Mouse (Mus musculus) testis, adult 2 months (tissue): ENCODE measurements around the gene Ppard. TPM values are rescaled to one million over a fixed set of nuclear protein-coding genes. Genes with fewer than 3 reads are reported as not detected.
"Not testable (repeated sequence)": the region's sequence is repeated elsewhere in the genome, so short reads cannot be mapped to it uniquely, and the experiment has no call there.

Experiments
- H3K27ac ChIP-seq: fragments of 200-500 bp; 2 replicates; pipeline ENCODE4 v1.5.1; 2012; ENCODE audit warnings: low read depth, low read length; ENCODE audit not compliant: control insufficient read depth, insufficient read depth
- H3K27me3 ChIP-seq: fragments of 200-500 bp; 2 replicates; pipeline ENCODE4 v1.6.1; 2012; ENCODE audit warnings: mild to moderate bottlenecking, low read length, moderate library complexity; ENCODE audit not compliant: control insufficient read depth, insufficient read depth
- H3K36me3 ChIP-seq: fragments of 200-500 bp; 2 replicates; pipeline ENCODE4 v1.6.1; 2012; ENCODE audit warnings: mild to moderate bottlenecking, low read length; ENCODE audit not compliant: control insufficient read depth, insufficient read depth
- H3K4me1 ChIP-seq: fragments of 200-500 bp; 2 replicates; pipeline ENCODE4 v1.6.1; 2012; ENCODE audit warnings: low read length; ENCODE audit not compliant: control insufficient read depth, insufficient read depth
- H3K4me3 ChIP-seq: fragments of 200-500 bp; 2 replicates; pipeline ENCODE4 v1.5.1; 2012; ENCODE audit warnings: low read depth, mild to moderate bottlenecking, low read length, moderate library complexity, mixed read lengths; ENCODE audit not compliant: control insufficient read depth
- CTCF ChIP-seq: fragments of 200-500 bp; IDR thresholded peaks from 2 replicates; pipeline ENCODE4 v1.5.1; 2012; ENCODE audit warnings: low read depth, mild to moderate bottlenecking, inconsistent platforms, low read length, moderate library complexity; ENCODE audit not compliant: control insufficient read depth, insufficient read depth, insufficient replicate concordance
- POLR2A ChIP-seq: fragments of 200-500 bp; IDR thresholded peaks from 2 replicates; pipeline ENCODE4 v1.6.1; 2012; ENCODE audit warnings: low read depth, mild to moderate bottlenecking, inconsistent platforms, low read length, moderate library complexity; ENCODE audit not compliant: control insufficient read depth
- polyA plus RNA-seq: library from polyadenylated mRNA; depleted of rRNA; stranded (reverse); fragments of >200 nt; gene quantifications from 2 replicates; pipeline ENCODE4 v1.2.3, GENCODE M21; 2012

Ppard gene
- polyA plus RNA-seq, 1 experiment, result 3.1 TPM

GRCm38 (mm10) chr17:28212391-28212790 lies 20.1 kb upstream of the Ppard start:
- Histone ChIP-seq H3K27ac (no peak overlapping the region), H3K27me3 (no peaks in the 10 kb centered on the region), H3K4me1 (peaks cover 15% of the 10 kb centered on the region), H3K4me3 (no peak overlapping the region), H3K36me3 (no peaks in the 10 kb centered on the region)
- TF ChIP-seq POLR2A (no peak), CTCF (no peak)

- Histone ChIP-seq H3K27me3 (no peaks in the 10 kb centered on the region), H3K27ac (no peak overlapping the region), H3K36me3 (no peaks in the 10 kb centered on the region), H3K4me1 (peaks cover 13% of the 10 kb centered on the region), H3K4me3 (no peak overlapping the region)
- peak; percentile 88; the same call in 1 of the 2 replicates for TF ChIP-seq CTCF
- TF ChIP-seq POLR2A, result no peak
Observed at GRCm38 (mm10) chr17:28213236-28213635, 19.3 kb upstream of the Ppard start.

- Histone ChIP-seq H3K4me1 (peaks cover 15% of the 10 kb centered on the region), H3K27ac (no peak overlapping the region), H3K36me3 (no peaks in the 10 kb centered on the region), H3K27me3 (no peaks in the 10 kb centered on the region), H3K4me3 (no peak overlapping the region)
- TF ChIP-seq CTCF (no peak), POLR2A (no peak)
Observed at GRCm38 (mm10) chr17:28216791-28217190, 15.7 kb upstream of the Ppard start.

- TF ChIP-seq CTCF (no peak), POLR2A (no peak)
Observed at GRCm38 (mm10) chr17:28217721-28218649, 14.5 kb upstream of the Ppard start.

GRCm38 (mm10) chr17:28222463-28222862 lies 10.0 kb upstream of the Ppard start:
- Histone ChIP-seq H3K4me3 (peak overlapping the region; percentile 58; the same call in 1 of the 2 replicates), H3K4me1 (peaks cover 21% of the 10 kb centered on the region)
- H3K36me3 ChIP-seq, H3K27me3 ChIP-seq, H3K27ac ChIP-seq: not testable (repeated sequence)

More at GRCm38 (mm10) chr17:28217721-28218649, 14.5 kb upstream of the Ppard start:
- H3K4me3 ChIP-seq, result 0 out of 2 replicates have a peak overlapping the region, but pooled peaks have one; percentile 2
- no peaks in the 10 kb centered on the region for H3K27me3 ChIP-seq
- no peak overlapping the region for H3K27ac ChIP-seq
- no peaks in the 10 kb centered on the region for H3K36me3 ChIP-seq
- H3K4me1 ChIP-seq, result peaks cover 13% of the 10 kb centered on the region

GRCm38 (mm10) chr17:28223561-28224391 lies 8.7 kb upstream of the Ppard start:
- H3K27ac ChIP-seq, result no peak overlapping the region
- H3K27me3 ChIP-seq, result no peaks in the 10 kb centered on the region
- peak overlapping the region; percentile 78 for H3K4me3 ChIP-seq
- H3K4me1 ChIP-seq, result peaks cover 15% of the 10 kb centered on the region
- no peaks in the 10 kb centered on the region for H3K36me3 ChIP-seq
- TF ChIP-seq POLR2A (no peak), CTCF (no peak)

GRCm38 (mm10) chr17:28224615-28225014 lies 7.9 kb upstream of the Ppard start:
- no peaks in the 10 kb centered on the region for H3K27me3 ChIP-seq
- H3K4me3 ChIP-seq, result no peak overlapping the region
- H3K27ac ChIP-seq, result no peak overlapping the region
- H3K4me1 ChIP-seq, result peaks cover 15% of the 10 kb centered on the region
- TF ChIP-seq POLR2A (no peak), CTCF (no peak)
- H3K36me3 ChIP-seq, result no peaks in the 10 kb centered on the region
